Mouse (Mus musculus) G1E (cell line): ENCODE measurements around the gene Ces3b.
"Not testable (repeated sequence)": the region's sequence is repeated elsewhere in the genome, so short reads cannot be mapped to it uniquely, and the experiment has no call there.

Experiments used
- CTCF ChIP-seq: IDR thresholded peaks from 2 replicates; pipeline ENCODE4 v1.5.1; 2012; ENCODE audit warnings: low read depth, low read length, inconsistent platforms, mixed read lengths
- GATA1 ChIP-seq: IDR thresholded peaks from 2 replicates; pipeline ENCODE4 v1.6.1; 2012; ENCODE audit warnings: borderline replicate concordance, low read length, inconsistent platforms, mixed read lengths

GRCm38 (mm10) chr8:105067905-105068304 is 15.6 kb upstream of the Ces3b start:
- TF ChIP-seq CTCF, GATA1: not testable (repeated sequence)
